Mouse (Mus musculus): ENCODE measurements around the gene Dnm1l. TPM values are rescaled to one million over a fixed set of nuclear protein-coding genes. Genes with fewer than 3 reads are reported as not detected.
"Not testable (repeated sequence)": the region's sequence is repeated elsewhere in the genome, so short reads cannot be mapped to it uniquely, and the experiment has no call there.

Gene Dnm1l
- polyA plus RNA-seq (2015; fragmentation: Nextera tagmentation; extraction: Ambion mirVana) = 30.8 and 34.0 TPM in 2 replicates

DNA sequence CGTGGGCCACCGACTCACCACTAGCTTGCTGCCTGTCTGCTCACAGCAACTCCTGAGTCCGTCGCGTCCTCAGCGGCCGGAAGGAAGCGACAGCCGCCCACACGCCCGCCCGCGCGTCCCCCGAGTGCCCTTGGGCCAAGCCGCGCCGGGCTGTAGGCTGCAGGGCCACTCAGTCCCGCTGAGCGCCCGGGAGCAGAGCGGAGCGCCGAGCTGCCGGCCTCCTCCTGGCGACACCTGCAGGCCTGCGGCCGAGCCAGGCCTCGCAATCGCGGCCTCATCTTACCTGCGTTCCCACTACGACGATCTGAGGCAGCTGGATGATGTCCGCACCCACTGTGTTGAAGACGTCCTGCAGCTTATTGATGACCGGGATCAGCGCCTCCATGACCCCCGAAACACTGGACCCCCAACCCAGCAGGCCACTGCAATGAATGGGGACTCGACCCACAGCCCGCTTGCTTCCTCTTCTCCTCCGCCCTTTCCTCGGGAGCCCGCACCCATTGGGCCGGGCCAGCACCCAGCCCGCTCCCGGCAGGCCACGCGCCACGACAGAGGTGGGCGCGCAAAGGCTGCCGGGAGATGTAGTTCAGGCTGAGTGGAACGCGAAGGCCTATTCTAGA lies at the start of gene Dnm1l:
Gene Dnm1l, minus strand, starts transcription at position 479 of the 620 bp plus-strand sequence.
- DNase-seq (ENCODE audit: low spot score) = peak; percentile 95
- Histone ChIP-seq H3K4me1 (replicated peaks; ENCODE audit: control insufficient read depth, insufficient read depth) (no peaks in the 10 kb centered on the region), H3K36me3 (ENCODE audit: control insufficient read depth, insufficient read depth, low read length) (no peaks in the 10 kb centered on the region; the same call in 1 of the 2 replicates), H3K9ac (ENCODE audit: low read length) (peak within 1 kb of the TSS; percentile 91), H3K27ac (replicated peaks) (peak within 1 kb of the TSS; percentile 93), H3K4me2 (replicated peaks; ENCODE audit: low read depth) (peak within 1 kb of the TSS; percentile 64), H3K9me3 (ENCODE audit: control insufficient read depth, low read length) (no peaks in the 10 kb centered on the region), H3K4me3 (ENCODE audit: low read depth, low read length) (peak within 1 kb of the TSS; percentile 88), H3K27me3 (ENCODE audit: control insufficient read depth, insufficient read depth, low read length) (no peaks in the 10 kb centered on the region)
- TF ChIP-seq CTCF (IDR thresholded peaks at IDR 0.05; ENCODE audit: low read depth) = peak; percentile 63
- no peak for TF ChIP-seq EP300 (optimal IDR thresholded peaks at IDR 0.05)
- WGBS = under 1% methylated on average over 55 of the region's 55 CpGs
- peak; percentile 99 for ATAC-seq (ENCODE audit: low FRiP score, low TSS enrichment)

GRCm38 (mm10) chr16:16367217-16367616 lies 8.5 kb upstream of the Dnm1l start:
- H3K27me3 ChIP-seq (ENCODE audit: control insufficient read depth, insufficient read depth, low read length); H3K36me3 ChIP-seq (ENCODE audit: control insufficient read depth, insufficient read depth, low read length); H3K27ac ChIP-seq (replicated peaks); H3K4me2 ChIP-seq (replicated peaks; ENCODE audit: low read depth); H3K4me1 ChIP-seq (replicated peaks; ENCODE audit: control insufficient read depth, insufficient read depth); H3K9ac ChIP-seq (ENCODE audit: low read length); H3K9me3 ChIP-seq (ENCODE audit: control insufficient read depth, low read length); H3K4me3 ChIP-seq (ENCODE audit: low read depth, low read length): not testable (repeated sequence)
- DNase-seq (ENCODE audit: low spot score) = peak; percentile 57
- 51% methylated on average over 8 of the region's 9 CpGs for WGBS
- peak; percentile 93 for ATAC-seq (ENCODE audit: low FRiP score, low TSS enrichment)

DNA sequence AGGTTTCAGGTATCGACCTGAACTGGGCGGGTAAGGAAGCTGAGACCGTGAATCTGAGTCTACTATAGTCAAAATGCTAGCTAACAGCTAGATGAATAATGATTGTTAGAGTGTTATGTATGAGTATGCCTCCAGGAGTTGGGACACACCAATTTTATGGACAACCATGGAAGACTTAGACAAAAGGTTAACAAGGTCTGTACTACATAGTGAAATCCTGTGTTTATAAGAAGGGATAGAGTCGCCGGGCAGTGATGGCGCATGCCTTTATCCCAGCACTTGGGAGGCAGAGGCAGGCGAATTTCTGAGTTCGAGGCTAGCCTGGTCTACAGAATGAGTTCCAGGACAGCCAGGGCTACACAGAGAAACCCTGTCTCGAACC lies 333 bp upstream of the Dnm1l start:
- not testable (repeated sequence) for DNase-seq (ENCODE audit: low spot score); ATAC-seq (ENCODE audit: low FRiP score, low TSS enrichment); H3K27me3 ChIP-seq (ENCODE audit: control insufficient read depth, insufficient read depth, low read length); H3K9me3 ChIP-seq (ENCODE audit: control insufficient read depth, low read length); H3K9ac ChIP-seq (ENCODE audit: low read length); H3K4me2 ChIP-seq (replicated peaks; ENCODE audit: low read depth); H3K36me3 ChIP-seq (ENCODE audit: control insufficient read depth, insufficient read depth, low read length); H3K4me1 ChIP-seq (replicated peaks; ENCODE audit: control insufficient read depth, insufficient read depth)
- 54% methylated on average over 9 of the region's 9 CpGs for WGBS
- H3K27ac ChIP-seq (replicated peaks) = peak overlapping the region; percentile 93; the same call in 1 of the 2 replicates
- peak overlapping the region; percentile 88 for H3K4me3 ChIP-seq (ENCODE audit: low read depth, low read length)

- H3K27ac ChIP-seq (replicated peaks) = peak overlapping the region; percentile 93
- H3K4me2 ChIP-seq (replicated peaks; ENCODE audit: low read depth) = peak overlapping the region; percentile 64
- no peaks in the 10 kb centered on the region; the same call in 1 of the 2 replicates for H3K36me3 ChIP-seq (ENCODE audit: control insufficient read depth, insufficient read depth, low read length)
- ATAC-seq (ENCODE audit: low FRiP score, low TSS enrichment) (no peak), DNase-seq (ENCODE audit: low spot score) (no peak)
- H3K9me3 ChIP-seq (ENCODE audit: control insufficient read depth, low read length) = no peaks in the 10 kb centered on the region
- no peaks in the 10 kb centered on the region for H3K4me1 ChIP-seq (replicated peaks; ENCODE audit: control insufficient read depth, insufficient read depth)
- H3K4me3 ChIP-seq (ENCODE audit: low read depth, low read length) = peak overlapping the region; percentile 88
- WGBS = 12% methylated on average over 6 of the region's 6 CpGs
- peak overlapping the region; percentile 91 for H3K9ac ChIP-seq (ENCODE audit: low read length)
- H3K27me3 ChIP-seq (ENCODE audit: control insufficient read depth, insufficient read depth, low read length) = no peaks in the 10 kb centered on the region
- TF ChIP-seq CTCF (IDR thresholded peaks at IDR 0.05; ENCODE audit: low read depth) (peak; percentile 47), EP300 (optimal IDR thresholded peaks at IDR 0.05) (no peak)
Measured at GRCm38 (mm10) chr16:16357908-16358307, 851 bp downstream of the Dnm1l start.

DNA sequence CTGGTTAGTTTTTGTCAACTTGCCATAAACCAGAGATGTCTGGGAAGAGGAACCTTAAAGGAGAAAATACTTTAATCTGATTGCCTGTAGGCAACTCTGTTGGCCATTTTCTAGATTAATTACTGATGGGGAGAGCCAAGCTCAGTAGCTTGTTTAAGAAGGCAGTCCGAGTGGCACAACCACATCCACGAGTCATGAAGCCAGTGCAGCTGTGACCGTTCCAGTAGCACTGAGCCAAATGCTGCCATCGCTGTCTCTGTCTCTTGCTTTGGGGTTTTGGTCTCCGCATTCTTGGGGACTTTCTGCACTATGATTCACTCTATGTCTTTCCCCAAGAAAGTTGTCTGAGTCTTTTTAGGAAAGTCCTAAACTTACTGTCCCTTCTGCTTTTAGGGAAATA lies 12.3 kb downstream of the Dnm1l start:
- Histone ChIP-seq H3K9ac (ENCODE audit: low read length) (no peak overlapping the region), H3K27me3 (ENCODE audit: control insufficient read depth, insufficient read depth, low read length) (no peaks in the 10 kb centered on the region), H3K4me3 (ENCODE audit: low read depth, low read length) (no peak overlapping the region), H3K36me3 (ENCODE audit: control insufficient read depth, insufficient read depth, low read length) (no peaks in the 10 kb centered on the region; the same call in 1 of the 2 replicates), H3K27ac (replicated peaks) (no peak overlapping the region), H3K4me1 (replicated peaks; ENCODE audit: control insufficient read depth, insufficient read depth) (no peaks in the 10 kb centered on the region), H3K4me2 (replicated peaks; ENCODE audit: low read depth) (no peak overlapping the region), H3K9me3 (ENCODE audit: control insufficient read depth, low read length) (no peaks in the 10 kb centered on the region)
- 90% methylated on average over 5 of the region's 5 CpGs for WGBS
- TF ChIP-seq EP300 (optimal IDR thresholded peaks at IDR 0.05) = no peak
- TF ChIP-seq CTCF (IDR thresholded peaks at IDR 0.05; ENCODE audit: low read depth) = no peak
- ATAC-seq (ENCODE audit: low FRiP score, low TSS enrichment) = no peak
- no peak for DNase-seq (ENCODE audit: low spot score)

DNA sequence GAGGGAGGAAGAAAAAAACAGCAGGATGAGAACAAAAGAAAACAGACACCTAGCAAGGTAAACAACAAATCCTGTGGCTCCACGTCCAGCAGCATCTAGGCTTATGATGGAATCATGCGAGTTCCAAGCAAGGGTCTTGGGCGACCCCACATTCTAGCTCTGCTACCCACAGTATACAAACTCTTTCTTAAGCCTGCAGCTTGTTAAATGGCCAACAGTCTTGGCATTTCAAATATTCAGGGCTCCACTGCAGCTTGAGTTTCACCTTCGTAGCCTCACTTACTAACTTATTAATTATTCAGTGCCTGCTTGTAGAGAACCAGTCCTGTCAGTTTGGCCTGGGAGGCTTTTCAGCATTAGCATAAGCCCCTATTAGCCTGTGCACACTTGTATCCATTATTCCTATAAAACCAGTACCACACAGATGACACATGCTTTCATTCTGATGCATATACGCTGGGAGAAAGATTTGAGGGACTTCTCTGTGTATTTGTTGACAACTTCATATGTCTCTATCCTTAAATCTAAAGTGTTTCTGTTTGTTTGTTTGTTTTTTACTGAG lies 32.9 kb downstream of the Dnm1l start:
- DNase-seq (ENCODE audit: low spot score) (no peak), ATAC-seq (ENCODE audit: low FRiP score, low TSS enrichment) (no peak)
- no peak overlapping the region for H3K27ac ChIP-seq (replicated peaks)
- TF ChIP-seq CTCF (IDR thresholded peaks at IDR 0.05; ENCODE audit: low read depth) (no peak), EP300 (optimal IDR thresholded peaks at IDR 0.05) (no peak)
- H3K9me3 ChIP-seq (ENCODE audit: control insufficient read depth, low read length) = no peaks in the 10 kb centered on the region
- no peaks in the 10 kb centered on the region for H3K4me1 ChIP-seq (replicated peaks; ENCODE audit: control insufficient read depth, insufficient read depth)
- WGBS = 75% methylated on average over 5 of the region's 5 CpGs
- no peaks in the 10 kb centered on the region for H3K27me3 ChIP-seq (ENCODE audit: control insufficient read depth, insufficient read depth, low read length)
- H3K9ac ChIP-seq (ENCODE audit: low read length) = no peak overlapping the region
- H3K36me3 ChIP-seq (ENCODE audit: control insufficient read depth, insufficient read depth, low read length) = peaks cover 7% of the 10 kb centered on the region
- no peak overlapping the region for H3K4me3 ChIP-seq (ENCODE audit: low read depth, low read length)
- no peak overlapping the region for H3K4me2 ChIP-seq (replicated peaks; ENCODE audit: low read depth)

Data from stomach, postnatal 0 days (tissue).